Mouse (Mus musculus) kidney, postnatal 0 days (tissue): ENCODE results near the gene Srebf1. TPM values are rescaled to one million over a fixed set of nuclear protein-coding genes. Genes with fewer than 3 reads are reported as not detected.

Source experiments
- ATAC-seq: fragments of 200-750 bp; cut with Nextera tagmentation; replicated peaks from 2 replicates; pipeline ENCODE4 v1.8.0; 2017; ENCODE audit warnings: low read depth, moderate number of reproducible peaks, moderate TSS enrichment, moderate library complexity; ENCODE audit not compliant: low FRiP score
- DNase-seq: peaks from one replicate; pipeline ENCODE4 v3.0.0-alpha.2; 2016; ENCODE audit warnings: low spot score
- H3K27ac ChIP-seq: fragments of 300-500 bp; sonication (generic); 2 replicates; pipeline ENCODE4 v1.5.1; 2014; ENCODE audit warnings: mild to moderate bottlenecking
- H3K27me3 ChIP-seq: fragments of 300-500 bp; sonication (generic); 2 replicates; pipeline ENCODE4 v1.6.1; 2014; ENCODE audit warnings: low read length, mixed read lengths; ENCODE audit not compliant: insufficient read depth
- H3K36me3 ChIP-seq: fragments of 300-500 bp; sonication (generic); 2 replicates; pipeline ENCODE4 v1.6.1; 2014; ENCODE audit warnings: low read length, mixed read lengths; ENCODE audit not compliant: insufficient read depth
- H3K4me1 ChIP-seq: fragments of 300-500 bp; sonication (generic); replicated peaks from 2 replicates; pipeline ENCODE4 v1.6.1; 2014; ENCODE audit warnings: antibody characterized with exemption, low read length, mixed read lengths; ENCODE audit not compliant: insufficient read depth
- H3K4me2 ChIP-seq: fragments of 300-500 bp; sonication (generic); 2 replicates; pipeline ENCODE4 v1.6.1; 2014; ENCODE audit warnings: mild to moderate bottlenecking, low read length, moderate library complexity, mixed read lengths
- H3K4me3 ChIP-seq: fragments of 300-500 bp; sonication (generic); replicated peaks from 2 replicates; pipeline ENCODE4 v1.5.1; 2014; ENCODE audit warnings: low read depth, low read length
- H3K9ac ChIP-seq: fragments of 300-500 bp; sonication (generic); 2 replicates; pipeline ENCODE4 v1.6.1; 2014; ENCODE audit warnings: low read depth, low read length
- H3K9me3 ChIP-seq: fragments of 300-500 bp; sonication (generic); replicated peaks from 2 replicates; pipeline ENCODE4 v1.6.1; 2016; ENCODE audit warnings: low read length, inconsistent platforms, mixed read lengths
- CTCF ChIP-seq: IDR thresholded peaks from 2 replicates; pipeline ENCODE4 v1.5.1; 2016; ENCODE audit warnings: antibody characterized with exemption, low read depth, mild to moderate bottlenecking, moderate library complexity
- WGBS: fragments of 180-500 bp; shearing (Covaris S2); extraction: QIAGEN DNeasy Blood & Tissue Kit; methylation state at CpG from one replicate; pipeline ENCODE4 v1.1.7; 2014; 5-methylcytosine and 5-hydroxymethylcytosine counted together
- polyA plus RNA-seq: library from polyadenylated mRNA; unstranded; fragments of >200 nt; fragmentation: Nextera tagmentation; extraction: Ambion mirVana; gene quantifications from 2 replicates; pipeline ENCODE4 v1.2.1, GENCODE M21; 2015

Srebf1 gene
- polyA plus RNA-seq, 1 experiment from 2014 or later = 50.6 TPM

- DNase-seq (no peak), ATAC-seq (no peak)
- peaks cover 17% of the 10 kb centered on the region; the same call in 1 of the 2 replicates for H3K4me1 ChIP-seq
- 0 out of 2 replicates have a peak overlapping the region, but pooled peaks have one; percentile 59 for H3K4me2 ChIP-seq
- no peak overlapping the region for H3K4me3 ChIP-seq
- H3K9ac ChIP-seq = no peak overlapping the region
- no peaks in the 10 kb centered on the region for H3K9me3 ChIP-seq
- H3K27me3 ChIP-seq = no peaks in the 10 kb centered on the region
- no peak for TF ChIP-seq CTCF
- H3K36me3 ChIP-seq = no peaks in the 10 kb centered on the region
- WGBS = 82% methylated on average over 6 of the region's 6 CpGs
- no peak overlapping the region for H3K27ac ChIP-seq
These were observed 956 bp downstream of the Srebf1 start for GRCm38 (mm10) chr11:60221425-60221824.

GRCm38 (mm10) chr11:60220291-60220804 is 2.0 kb downstream of the Srebf1 start:
- H3K4me2 ChIP-seq = peak overlapping the region; percentile 65
- H3K27me3 ChIP-seq = no peaks in the 10 kb centered on the region
- peak overlapping the region; percentile 90 for H3K27ac ChIP-seq
- ATAC-seq (peak; percentile 72), DNase-seq (peak; percentile 93)
- H3K36me3 ChIP-seq = no peaks in the 10 kb centered on the region
- H3K4me3 ChIP-seq = peak overlapping the region; percentile 60
- no peaks in the 10 kb centered on the region for H3K9me3 ChIP-seq
- H3K4me1 ChIP-seq = peaks cover 20% of the 10 kb centered on the region; the same call in 1 of the 2 replicates
- WGBS = under 1% methylated on average over 46 of the region's 46 CpGs
- H3K9ac ChIP-seq = peak overlapping the region; percentile 65
- TF ChIP-seq CTCF = no peak

GRCm38 (mm10) chr11:60219609-60220008 is 2.8 kb downstream of the Srebf1 start:
- Histone ChIP-seq H3K27ac (peak overlapping the region; percentile 90), H3K4me3 (peak overlapping the region; percentile 60), H3K27me3 (no peaks in the 10 kb centered on the region), H3K9ac (peak overlapping the region; percentile 65), H3K4me1 (peaks cover 20% of the 10 kb centered on the region; the same call in 1 of the 2 replicates), H3K36me3 (no peaks in the 10 kb centered on the region), H3K4me2 (peak overlapping the region; percentile 65), H3K9me3 (no peaks in the 10 kb centered on the region)
- no peak for ATAC-seq
- TF ChIP-seq CTCF = no peak
- peak; percentile 54 for DNase-seq
- WGBS = 20% methylated on average over 8 of the region's 8 CpGs

- H3K4me1 ChIP-seq = peaks cover 21% of the 10 kb centered on the region
- 90% methylated on average over 7 of the region's 7 CpGs for WGBS
- no peaks in the 10 kb centered on the region for H3K9me3 ChIP-seq
- H3K27me3 ChIP-seq = no peaks in the 10 kb centered on the region
- no peak for ATAC-seq
- H3K27ac ChIP-seq = no peak overlapping the region
- no peak overlapping the region for H3K4me2 ChIP-seq
- DNase-seq = no peak
- H3K4me3 ChIP-seq = no peak overlapping the region
- H3K9ac ChIP-seq = no peak overlapping the region
- no peaks in the 10 kb centered on the region for H3K36me3 ChIP-seq
- TF ChIP-seq CTCF = no peak
These were observed 4.9 kb downstream of the Srebf1 start for GRCm38 (mm10) chr11:60217467-60217866.

GRCm38 (mm10) chr11:60216671-60217070 is 5.7 kb downstream of the Srebf1 start:
- DNase-seq (no peak), ATAC-seq (no peak)
- no peaks in the 10 kb centered on the region for H3K9me3 ChIP-seq
- no peaks in the 10 kb centered on the region for H3K36me3 ChIP-seq
- H3K27me3 ChIP-seq = no peaks in the 10 kb centered on the region
- H3K9ac ChIP-seq = no peak overlapping the region
- H3K4me1 ChIP-seq = peaks cover 29% of the 10 kb centered on the region
- no peak overlapping the region for H3K4me3 ChIP-seq
- H3K27ac ChIP-seq = no peak overlapping the region
- no peak for TF ChIP-seq CTCF
- 44% methylated on average over 1 of the region's 1 CpGs for WGBS
- no peak overlapping the region for H3K4me2 ChIP-seq

- no peak overlapping the region for H3K9ac ChIP-seq
- H3K4me3 ChIP-seq = no peak overlapping the region
These were observed 9.1 kb downstream of the Srebf1 start for GRCm38 (mm10) chr11:60213266-60213665.

More at GRCm38 (mm10) chr11:60213266-60213665, 9.1 kb downstream of the Srebf1 start:
- H3K27ac ChIP-seq = peak overlapping the region; percentile 31; the same call in 1 of the 2 replicates
- TF ChIP-seq CTCF = no peak
- H3K9me3 ChIP-seq = no peaks in the 10 kb centered on the region
- no peaks in the 10 kb centered on the region for H3K36me3 ChIP-seq
- DNase-seq = no peak
- no peaks in the 10 kb centered on the region for H3K27me3 ChIP-seq
- H3K4me1 ChIP-seq = peaks cover 54% of the 10 kb centered on the region
- whole genome bisulfite sequencing = 66% methylated on average over 6 of the region's 6 CpGs
- no peak for ATAC-seq
- H3K4me2 ChIP-seq = no peak overlapping the region
